Mouse (Mus musculus) right cerebral cortex, adult 18-20 months (tissue): ENCODE data around the gene Tcf20.
"Not testable (repeated sequence)": the region's sequence is repeated elsewhere in the genome, so short reads cannot be mapped to it uniquely, and the experiment has no call there.

Experiments
- DNase-seq: peaks from one replicate; pipeline ENCODE4 v3.0.0; 2022; ENCODE audit warnings: mixed read lengths

The Tcf20 gene

GRCm38 (mm10) chr15:82896336-82896735 is 91.3 kb downstream of the Tcf20 start:
- no peak for DNase-seq

- no peak for DNase-seq
Observed at GRCm38 (mm10) chr15:82890470-82890869, 97.2 kb downstream of the Tcf20 start.

GRCm38 (mm10) chr15:82889426-82889825 is 98.2 kb downstream of the Tcf20 start:
- DNase-seq = no peak

- DNase-seq = no peak
Observed at GRCm38 (mm10) chr15:82888466-82888865, 99.2 kb downstream of the Tcf20 start.

- no peak for DNase-seq
Observed at GRCm38 (mm10) chr15:82877309-82877708, 110.4 kb downstream of the Tcf20 start.

- no peak for DNase-seq
Observed at GRCm38 (mm10) chr15:82876863-82877262, 110.8 kb downstream of the Tcf20 start.

GRCm38 (mm10) chr15:82872037-82872436 is 115.6 kb downstream of the Tcf20 start:
- DNase-seq = no peak

GRCm38 (mm10) chr15:82866286-82866685 is 121.4 kb downstream of the Tcf20 start:
- DNase-seq = not testable (repeated sequence)

- DNase-seq = no peak
Observed at GRCm38 (mm10) chr15:82863674-82864073, 124.0 kb downstream of the Tcf20 start.

- peak; percentile 58 for DNase-seq
Observed at GRCm38 (mm10) chr15:82856652-82857378, 130.9 kb downstream of the Tcf20 start.

GRCm38 (mm10) chr15:82856065-82856464 is 131.6 kb downstream of the Tcf20 start:
- no peak for DNase-seq

GRCm38 (mm10) chr15:82839146-82839545 is 148.5 kb downstream of the Tcf20 start:
- no peak for DNase-seq

- no peak for DNase-seq
Observed at GRCm38 (mm10) chr15:82829917-82830316, 157.8 kb downstream of the Tcf20 start.

- DNase-seq = no peak
Observed at GRCm38 (mm10) chr15:82825866-82826265, 161.8 kb downstream of the Tcf20 start.

- no peak for DNase-seq
Observed at GRCm38 (mm10) chr15:82822347-82822746, 165.3 kb downstream of the Tcf20 start.

GRCm38 (mm10) chr15:82821657-82822056 is 166.0 kb downstream of the Tcf20 start:
- no peak for DNase-seq

- DNase-seq = no peak
Observed at GRCm38 (mm10) chr15:82815296-82815695, 172.4 kb downstream of the Tcf20 start.

GRCm38 (mm10) chr15:82814806-82815205 is 172.9 kb downstream of the Tcf20 start:
- DNase-seq = peak; percentile 54

GRCm38 (mm10) chr15:82814321-82814720 is 173.4 kb downstream of the Tcf20 start:
- DNase-seq = no peak

- no peak for DNase-seq
Observed at GRCm38 (mm10) chr15:82810556-82810955, 177.1 kb downstream of the Tcf20 start.

- peak; percentile 18 for DNase-seq
Observed at GRCm38 (mm10) chr15:82809511-82809910, 178.2 kb downstream of the Tcf20 start.

GRCm38 (mm10) chr15:82806969-82807763 is 180.5 kb downstream of the Tcf20 start:
- no peak for DNase-seq

GRCm38 (mm10) chr15:82804708-82805639 is 182.7 kb downstream of the Tcf20 start:
- peak; percentile 77 for DNase-seq
